Mouse (Mus musculus) heart, postnatal 0 days (tissue): Measurements from ENCODE around the gene BC061212.
"Not testable (repeated sequence)": the region's sequence is repeated elsewhere in the genome, so short reads cannot be mapped to it uniquely, and the experiment has no call there.

Experiments used
- CTCF ChIP-seq: IDR thresholded peaks from 2 replicates; pipeline ENCODE4 v1.5.1; 2016; ENCODE audit warnings: antibody characterized with exemption, control low read depth, low read depth
- EP300 ChIP-seq: IDR thresholded peaks from 2 replicates; pipeline ENCODE4 v1.6.1; 2016; ENCODE audit warnings: antibody characterized with exemption, low read depth

GRCm38 (mm10) chr5:94076085-94076484, 5.7 kb upstream of the BC061212 start, which contains the start of gene Gm6351:
- not testable (repeated sequence) for TF ChIP-seq CTCF, EP300
